Mouse (Mus musculus): ENCODE data around the gene Usp13.

Gene Usp13

DNA sequence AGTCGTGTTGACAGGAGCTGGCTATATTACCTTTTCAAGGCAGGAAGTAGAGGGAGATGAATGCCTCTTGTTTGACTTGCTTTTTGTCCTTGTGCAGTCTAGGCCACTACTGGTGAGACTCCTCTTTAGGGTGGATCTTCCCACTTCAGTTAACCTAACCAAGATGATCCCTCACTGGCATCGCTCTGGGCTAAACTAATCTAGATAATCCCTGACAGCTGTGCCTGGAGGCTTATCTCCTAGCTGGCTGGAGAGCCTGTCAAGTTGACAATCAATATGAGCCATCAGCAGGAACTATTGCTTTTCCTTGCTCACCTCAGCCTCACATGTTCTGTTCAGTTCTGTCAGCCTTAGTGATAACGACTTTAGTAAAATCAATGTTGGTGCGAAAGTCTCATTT is 86.1 kb downstream of the Usp13 start:
- Histone ChIP-seq H3K27me3 (ENCODE audit: control insufficient read depth, insufficient read depth, low read length, poor library complexity, severe bottlenecking) (no peaks in the 10 kb centered on the region), H3K36me3 (ENCODE audit: control insufficient read depth, insufficient read depth, low read length, poor library complexity, severe bottlenecking) (no peaks in the 10 kb centered on the region)
- no peak for DNase-seq (ENCODE audit: low read depth, low spot score)

DNA sequence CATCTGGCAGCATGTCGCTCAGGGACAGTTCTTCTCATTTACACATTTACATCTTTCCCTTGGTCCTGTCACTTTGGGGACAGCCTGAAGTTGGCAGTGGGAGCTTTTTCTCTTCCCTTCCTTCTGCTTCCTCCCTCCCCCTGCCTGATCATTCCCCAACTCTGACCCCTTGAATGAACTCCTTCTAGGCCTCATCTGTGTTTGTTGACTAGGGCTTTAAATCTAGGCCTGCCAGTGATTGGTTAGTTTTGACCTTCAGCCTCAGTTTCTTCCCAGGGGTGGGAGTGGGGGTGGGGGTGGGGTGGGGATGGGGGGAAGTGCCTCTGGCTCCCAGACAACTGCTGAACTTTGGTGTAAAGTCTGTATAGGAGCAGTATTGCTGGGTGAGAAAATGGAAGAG is 87.3 kb downstream of the Usp13 start:
- no peak for DNase-seq (ENCODE audit: low read depth, low spot score)
- no peaks in the 10 kb centered on the region for H3K36me3 ChIP-seq (ENCODE audit: control insufficient read depth, insufficient read depth, low read length, poor library complexity, severe bottlenecking)
- H3K27me3 ChIP-seq (ENCODE audit: control insufficient read depth, insufficient read depth, low read length, poor library complexity, severe bottlenecking): no peaks in the 10 kb centered on the region

DNA sequence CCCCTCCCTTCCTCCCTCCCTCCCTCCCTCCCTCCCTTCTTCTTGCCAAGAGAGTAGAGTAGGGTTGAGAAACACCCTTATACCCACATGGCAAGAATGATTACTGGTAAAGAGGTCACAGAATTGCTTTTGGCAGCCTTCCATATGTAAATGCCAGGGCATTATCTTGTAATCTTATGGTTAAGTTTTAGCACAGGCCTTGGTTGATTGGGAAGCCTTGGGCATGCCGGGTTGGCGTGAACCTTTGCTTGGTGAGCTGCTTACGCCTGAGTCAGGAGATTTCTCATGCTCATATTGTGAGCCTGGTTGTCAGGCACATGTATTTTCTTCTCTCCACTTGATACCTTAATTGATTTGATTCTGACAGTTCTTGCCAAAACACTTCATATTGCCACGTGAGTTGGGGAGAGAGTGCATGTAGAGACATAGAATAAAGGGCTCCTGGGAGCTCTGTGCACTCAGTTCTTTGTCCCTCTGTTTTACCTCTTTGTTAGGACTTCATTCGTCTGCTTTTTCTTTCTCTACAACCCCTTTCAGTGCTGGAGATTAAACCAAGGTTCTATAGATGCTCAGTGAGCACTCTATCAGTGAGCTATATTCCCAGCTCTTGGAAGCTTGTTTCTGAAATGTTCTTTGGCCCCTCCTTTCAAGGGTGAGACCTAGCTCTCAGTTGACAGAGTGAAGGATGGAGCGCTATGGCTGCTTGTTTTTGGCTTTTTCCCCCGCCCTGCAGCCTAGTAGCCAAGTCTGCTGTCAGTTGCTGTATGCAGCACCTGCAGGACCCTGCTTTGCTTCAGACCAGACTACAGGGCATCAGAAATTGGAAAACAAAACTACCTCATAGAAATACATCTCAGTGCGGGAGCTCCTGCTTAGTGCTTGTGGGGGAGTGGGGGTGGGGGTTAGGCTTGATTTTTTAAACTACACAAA is 88.8 kb downstream of the Usp13 start:
- no peak for DNase-seq (ENCODE audit: low read depth, low spot score)
- H3K27me3 ChIP-seq (ENCODE audit: control insufficient read depth, insufficient read depth, low read length, poor library complexity, severe bottlenecking): no peaks in the 10 kb centered on the region

DNA sequence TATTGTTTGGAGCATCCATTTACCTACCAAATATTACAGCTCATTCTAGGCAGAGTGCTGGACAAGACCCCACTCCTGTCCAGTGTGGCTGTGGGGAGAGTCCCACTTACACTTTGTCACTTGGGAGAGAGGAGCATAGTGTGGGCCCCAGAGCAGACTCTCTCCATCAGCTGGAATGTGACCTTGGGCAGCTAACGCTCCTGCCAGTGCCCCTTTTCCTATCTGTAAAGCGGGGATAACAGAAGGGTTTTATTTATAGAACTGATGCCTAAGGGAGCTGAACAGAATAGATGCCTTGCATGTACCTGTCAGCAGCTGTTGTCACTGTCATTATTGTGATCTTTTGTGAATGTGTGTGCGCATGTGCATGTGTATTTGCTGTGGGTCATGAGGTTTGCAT is 91.1 kb downstream of the Usp13 start:
- no peak for DNase-seq (ENCODE audit: low read depth, low spot score)
- no peaks in the 10 kb centered on the region for H3K36me3 ChIP-seq (ENCODE audit: control insufficient read depth, insufficient read depth, low read length, poor library complexity, severe bottlenecking)

More for the DNA sequence above, 88.8 kb downstream of the Usp13 start:
- no peaks in the 10 kb centered on the region for H3K36me3 ChIP-seq (ENCODE audit: control insufficient read depth, insufficient read depth, low read length, poor library complexity, severe bottlenecking)

DNA sequence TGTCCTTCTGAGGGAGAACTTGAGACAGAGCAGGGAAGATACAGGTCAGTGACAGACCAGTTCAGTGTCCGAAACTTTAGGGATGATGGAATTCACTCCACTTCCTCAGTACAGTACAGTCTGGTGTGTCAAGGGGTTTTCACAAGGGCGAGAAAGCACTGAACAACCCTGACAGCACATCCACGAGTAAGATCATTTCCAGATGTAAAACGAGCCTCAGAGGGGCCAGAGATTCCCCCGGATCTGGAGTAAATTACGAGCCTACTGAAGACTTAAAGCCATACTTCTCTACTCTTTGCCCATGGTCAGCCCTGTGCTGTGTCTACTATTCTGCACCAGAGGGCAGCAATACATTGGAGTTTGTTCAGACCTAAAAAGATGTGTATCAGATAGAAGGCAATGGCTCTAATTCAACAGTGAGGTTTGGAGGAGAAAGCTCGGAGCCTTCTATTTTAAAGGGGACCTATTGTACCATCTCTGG is 92.8 kb downstream of the Usp13 start:
- Histone ChIP-seq H3K36me3 (ENCODE audit: control insufficient read depth, insufficient read depth, low read length, poor library complexity, severe bottlenecking) (no peaks in the 10 kb centered on the region), H3K27me3 (ENCODE audit: control insufficient read depth, insufficient read depth, low read length, poor library complexity, severe bottlenecking) (no peaks in the 10 kb centered on the region)
- no peak for DNase-seq (ENCODE audit: low read depth, low spot score)

More for the DNA sequence above, 91.1 kb downstream of the Usp13 start:
- H3K27me3 ChIP-seq (ENCODE audit: control insufficient read depth, insufficient read depth, low read length, poor library complexity, severe bottlenecking): no peaks in the 10 kb centered on the region

DNA sequence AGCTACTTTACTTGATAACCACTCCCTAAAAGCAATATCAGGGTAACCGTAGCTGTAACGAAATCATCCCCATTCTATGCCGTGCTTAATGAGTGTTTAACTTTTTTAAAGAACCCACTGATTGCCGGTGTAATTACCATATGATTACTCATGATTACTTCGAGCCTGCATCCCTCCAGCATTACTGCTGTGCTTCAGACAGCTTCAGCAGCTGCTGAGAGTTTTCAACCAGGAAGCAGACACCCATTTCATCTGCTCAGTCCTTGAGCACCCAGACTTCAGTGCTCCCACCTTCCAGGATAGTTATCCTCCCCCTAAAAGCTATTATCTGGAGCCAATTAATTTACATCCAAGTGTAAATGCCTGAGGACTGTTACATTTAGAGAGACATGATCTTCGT is 106.8 kb downstream of the Usp13 start:
- H3K36me3 ChIP-seq (ENCODE audit: control insufficient read depth, insufficient read depth, low read length, poor library complexity, severe bottlenecking): no peaks in the 10 kb centered on the region
- H3K27me3 ChIP-seq (ENCODE audit: control insufficient read depth, insufficient read depth, low read length, poor library complexity, severe bottlenecking): no peaks in the 10 kb centered on the region; the same call in 1 of the 2 replicates
- DNase-seq (ENCODE audit: low read depth, low spot score): no peak

DNA sequence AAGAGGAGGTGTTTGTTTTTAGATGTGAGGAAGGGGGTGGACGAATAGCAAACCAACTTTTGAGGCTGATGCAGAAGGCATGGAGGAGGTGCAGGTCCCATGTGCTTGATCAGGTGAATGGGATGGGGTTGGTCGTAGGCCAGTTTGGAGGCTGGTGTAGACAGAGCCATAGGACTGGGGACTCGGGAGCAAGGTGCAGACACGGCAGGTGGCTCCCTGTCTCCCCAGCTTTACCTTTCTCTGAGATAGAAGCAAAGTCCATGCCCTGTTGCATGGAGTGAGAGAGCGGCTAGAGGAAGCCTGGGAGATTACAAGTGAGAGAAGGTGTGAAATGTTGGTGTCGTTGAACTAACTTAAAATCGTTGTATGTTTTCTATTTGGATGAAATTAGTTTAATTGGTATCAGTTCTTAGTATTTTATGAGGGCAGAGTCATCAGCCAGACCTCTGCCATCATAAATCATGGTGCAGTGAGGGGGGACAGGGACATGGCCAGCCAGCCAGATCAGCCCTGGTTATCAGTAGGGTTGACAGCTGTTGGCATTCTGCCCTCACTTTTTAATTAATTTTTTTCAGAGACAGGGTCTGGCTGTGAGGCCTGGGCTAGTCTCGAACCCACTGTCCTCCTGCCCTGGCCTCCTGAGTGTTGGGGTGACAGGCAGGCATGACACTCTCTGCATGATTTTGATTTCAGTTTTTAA is 122.6 kb downstream of the Usp13 start:
- Histone ChIP-seq H3K36me3 (ENCODE audit: control insufficient read depth, insufficient read depth, low read length, poor library complexity, severe bottlenecking) (no peaks in the 10 kb centered on the region), H3K27me3 (ENCODE audit: control insufficient read depth, insufficient read depth, low read length, poor library complexity, severe bottlenecking) (no peaks in the 10 kb centered on the region)
- DNase-seq (ENCODE audit: low read depth, low spot score): no peak

DNA sequence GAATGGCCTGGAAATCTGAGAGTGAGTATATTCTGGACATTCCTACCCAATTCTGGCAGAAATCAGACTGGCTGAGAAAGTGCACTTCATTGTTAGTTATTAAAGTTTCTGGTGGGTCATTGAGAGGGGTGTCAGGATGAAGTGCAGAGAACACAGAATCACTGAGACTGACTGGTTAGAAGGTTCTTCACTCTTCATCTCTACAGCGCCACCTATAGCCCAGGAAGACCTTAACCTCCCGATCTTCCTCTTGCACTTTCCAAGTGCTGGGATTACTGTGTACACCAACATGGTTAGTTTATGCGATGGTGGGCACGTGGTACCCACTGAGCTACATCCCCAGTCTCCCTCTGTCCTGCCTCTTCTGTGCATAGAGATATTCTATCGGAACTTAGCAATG is 130.1 kb downstream of the Usp13 start:
- DNase-seq (ENCODE audit: low read depth, low spot score): no peak
- Histone ChIP-seq H3K36me3 (ENCODE audit: control insufficient read depth, insufficient read depth, low read length, poor library complexity, severe bottlenecking) (no peaks in the 10 kb centered on the region), H3K27me3 (ENCODE audit: control insufficient read depth, insufficient read depth, low read length, poor library complexity, severe bottlenecking) (no peaks in the 10 kb centered on the region)

DNA sequence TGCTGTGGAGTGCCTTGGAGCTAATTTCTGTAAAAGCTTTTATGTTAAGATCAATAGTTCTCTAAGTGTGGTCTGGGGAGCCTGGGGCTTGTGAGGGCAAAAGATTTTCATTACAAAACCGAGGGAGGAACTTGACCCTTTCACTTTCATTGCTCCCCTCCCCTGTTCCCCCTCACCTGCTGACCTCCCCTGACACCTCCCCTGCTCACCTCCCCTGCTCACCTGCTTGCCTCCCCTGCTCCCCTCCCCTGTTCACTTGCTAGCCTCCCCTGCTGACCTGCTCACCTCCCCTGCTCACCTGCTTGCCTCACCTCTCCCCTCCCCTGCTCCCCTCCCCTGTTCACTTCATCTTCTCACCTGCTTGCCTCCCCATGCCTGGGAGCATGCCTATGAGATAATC is 134.0 kb downstream of the Usp13 start:
- no peak for DNase-seq (ENCODE audit: low read depth, low spot score)
- Histone ChIP-seq H3K27me3 (ENCODE audit: control insufficient read depth, insufficient read depth, low read length, poor library complexity, severe bottlenecking) (no peaks in the 10 kb centered on the region), H3K36me3 (ENCODE audit: control insufficient read depth, insufficient read depth, low read length, poor library complexity, severe bottlenecking) (no peaks in the 10 kb centered on the region)

DNA sequence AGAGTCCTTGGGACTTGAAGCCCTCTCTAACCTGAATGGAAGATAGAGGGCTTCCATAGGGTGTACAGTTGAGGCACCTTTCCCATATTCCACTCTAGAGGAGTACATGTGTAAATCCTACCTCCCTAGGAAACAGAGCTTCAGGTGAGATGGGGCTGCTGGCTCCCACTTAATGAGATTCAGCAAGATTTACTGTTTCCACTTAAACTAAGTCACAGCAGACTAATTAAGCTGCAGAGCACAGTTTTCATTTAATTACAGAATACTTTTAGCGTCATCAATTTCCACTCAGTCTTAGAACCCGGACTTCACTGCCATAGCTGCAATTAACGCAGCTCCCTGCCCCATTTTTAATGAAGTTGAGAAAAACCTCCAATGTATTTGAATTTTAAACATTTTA is 144.1 kb downstream of the Usp13 start:
- DNase-seq (ENCODE audit: low read depth, low spot score): no peak
- Histone ChIP-seq H3K27me3 (ENCODE audit: control insufficient read depth, insufficient read depth, low read length, poor library complexity, severe bottlenecking) (no peaks in the 10 kb centered on the region), H3K36me3 (ENCODE audit: control insufficient read depth, insufficient read depth, low read length, poor library complexity, severe bottlenecking) (no peaks in the 10 kb centered on the region)

DNA sequence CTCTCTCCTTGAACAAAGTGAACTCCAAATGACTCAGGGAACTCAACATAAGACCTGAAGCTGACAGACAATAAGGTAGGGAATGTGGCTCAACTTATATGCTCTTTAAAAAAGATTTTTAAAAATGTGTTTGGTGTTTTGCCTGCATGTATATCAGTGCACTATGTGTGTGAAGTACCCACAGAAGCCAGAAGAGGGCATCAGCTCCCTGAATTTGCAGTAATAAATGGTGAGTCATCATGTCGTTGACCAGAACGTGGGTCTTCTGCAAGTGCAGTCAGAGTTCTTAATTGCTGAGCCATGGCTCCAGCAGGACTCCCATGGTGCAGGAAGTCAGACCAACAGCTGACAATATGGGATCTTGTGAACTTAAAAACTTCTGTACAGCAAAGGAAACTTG is 148.2 kb downstream of the Usp13 start:
- Histone ChIP-seq H3K27me3 (ENCODE audit: control insufficient read depth, insufficient read depth, low read length, poor library complexity, severe bottlenecking) (no peaks in the 10 kb centered on the region), H3K36me3 (ENCODE audit: control insufficient read depth, insufficient read depth, low read length, poor library complexity, severe bottlenecking) (no peaks in the 10 kb centered on the region)
- DNase-seq (ENCODE audit: low read depth, low spot score): no peak

DNA sequence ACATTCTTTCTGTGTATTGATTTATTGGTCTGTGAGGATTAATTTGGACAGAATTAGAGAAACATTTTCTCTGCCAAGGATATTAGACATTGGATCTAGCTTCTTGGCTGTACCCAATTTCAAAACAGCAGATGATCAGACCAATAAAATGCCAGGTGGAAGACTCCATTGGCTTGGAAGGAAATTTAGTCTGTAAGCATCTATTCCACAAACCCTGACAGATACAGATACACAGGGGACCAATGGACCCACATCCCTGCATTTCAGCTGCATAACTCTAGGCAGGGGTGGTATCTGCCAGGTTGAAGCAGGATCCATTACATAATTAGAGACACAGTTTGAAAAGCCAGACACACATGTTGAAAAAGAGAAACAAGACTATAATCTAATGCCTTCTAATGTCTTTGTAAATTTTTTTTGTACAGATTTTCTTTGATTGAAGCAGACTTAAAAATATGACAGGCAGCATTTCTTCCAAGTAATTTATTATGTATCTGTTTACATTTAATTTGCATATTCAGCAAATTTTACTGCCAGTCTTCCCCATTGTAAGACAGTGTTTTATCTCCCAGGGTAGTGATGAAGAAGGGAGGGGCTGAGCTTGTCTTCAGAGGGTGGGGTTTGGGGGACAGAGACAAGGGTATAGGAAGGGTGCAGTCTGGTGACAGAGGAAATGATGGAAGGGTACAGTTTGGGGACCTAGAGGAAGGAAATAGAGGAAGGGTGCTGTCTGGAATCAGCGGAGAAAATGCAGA is 151.5 kb downstream of the Usp13 start:
- H3K36me3 ChIP-seq (ENCODE audit: control insufficient read depth, insufficient read depth, low read length, poor library complexity, severe bottlenecking): no peaks in the 10 kb centered on the region
- H3K27me3 ChIP-seq (ENCODE audit: control insufficient read depth, insufficient read depth, low read length, poor library complexity, severe bottlenecking): no peaks in the 10 kb centered on the region
- no peak for DNase-seq (ENCODE audit: low read depth, low spot score)

DNA sequence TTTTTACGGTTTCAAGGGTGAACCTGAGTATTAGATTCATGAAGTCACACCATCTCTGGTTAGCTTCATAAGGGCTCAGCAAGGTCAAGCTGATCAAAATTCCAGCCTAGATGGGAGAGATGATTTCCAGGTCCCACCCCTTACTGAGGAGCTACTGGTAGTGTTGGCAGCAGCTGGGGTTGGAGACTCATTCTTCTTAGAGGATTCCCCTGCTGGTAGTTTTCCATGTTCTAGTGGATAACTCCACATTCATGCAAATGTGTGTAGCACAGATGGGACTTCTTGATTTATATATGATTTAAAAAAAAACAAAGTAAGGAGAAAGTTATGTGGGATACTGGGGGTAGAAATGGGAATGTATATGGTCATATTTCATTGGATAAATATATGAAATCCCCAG is 152.9 kb downstream of the Usp13 start:
- no peaks in the 10 kb centered on the region for H3K36me3 ChIP-seq (ENCODE audit: control insufficient read depth, insufficient read depth, low read length, poor library complexity, severe bottlenecking)
- DNase-seq (ENCODE audit: low read depth, low spot score): no peak
- no peaks in the 10 kb centered on the region for H3K27me3 ChIP-seq (ENCODE audit: control insufficient read depth, insufficient read depth, low read length, poor library complexity, severe bottlenecking)

DNA sequence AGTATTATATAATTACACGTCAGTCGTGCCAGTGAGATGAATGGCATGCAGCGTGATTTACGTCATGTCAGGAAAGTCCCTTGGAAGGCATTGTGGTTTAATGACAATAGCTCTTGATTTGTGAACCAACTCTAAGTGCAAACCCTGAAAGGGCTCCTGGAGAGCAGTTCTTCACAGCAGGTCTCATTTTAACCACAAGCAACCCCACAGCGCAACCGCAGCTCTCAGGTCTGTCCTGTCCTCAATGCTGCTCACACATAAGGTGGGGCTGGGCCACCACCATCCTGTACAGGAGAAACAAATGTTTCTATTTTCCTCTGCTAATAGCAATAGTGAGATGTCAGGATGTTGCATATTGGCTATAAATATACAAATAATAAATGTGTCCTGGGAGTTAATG is 161.9 kb downstream of the Usp13 start:
- Histone ChIP-seq H3K27me3 (ENCODE audit: control insufficient read depth, insufficient read depth, low read length, poor library complexity, severe bottlenecking) (no peaks in the 10 kb centered on the region), H3K36me3 (ENCODE audit: control insufficient read depth, insufficient read depth, low read length, poor library complexity, severe bottlenecking) (no peaks in the 10 kb centered on the region)
- no peak for DNase-seq (ENCODE audit: low read depth, low spot score)

DNA sequence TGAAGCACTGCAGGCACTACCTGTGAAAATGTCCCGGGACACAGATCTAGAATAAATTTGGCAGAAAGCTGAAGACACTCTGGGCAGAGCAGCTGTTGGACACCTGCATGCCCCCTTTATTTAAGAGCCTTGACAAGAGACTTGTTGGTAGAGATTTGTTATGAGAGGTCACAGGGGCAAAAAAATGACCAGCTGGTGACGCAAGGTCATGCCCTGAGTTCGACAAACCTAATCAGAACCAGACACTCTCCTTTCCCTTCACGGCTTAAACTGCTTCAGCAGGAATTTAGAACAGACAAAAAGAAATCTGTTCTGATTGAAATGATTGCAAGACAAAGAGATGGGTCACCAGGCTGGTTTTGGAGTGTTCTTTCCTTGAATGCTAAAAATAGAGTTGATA is 162.6 kb downstream of the Usp13 start:
- DNase-seq (ENCODE audit: low read depth, low spot score): no peak
- Histone ChIP-seq H3K27me3 (ENCODE audit: control insufficient read depth, insufficient read depth, low read length, poor library complexity, severe bottlenecking) (no peaks in the 10 kb centered on the region), H3K36me3 (ENCODE audit: control insufficient read depth, insufficient read depth, low read length, poor library complexity, severe bottlenecking) (no peaks in the 10 kb centered on the region)

All from splenic B cell, adult 2 months (primary cell).